Comparison of ENCODE assay signal across 23 mouse cellular contexts in the genomic region with DNA sequence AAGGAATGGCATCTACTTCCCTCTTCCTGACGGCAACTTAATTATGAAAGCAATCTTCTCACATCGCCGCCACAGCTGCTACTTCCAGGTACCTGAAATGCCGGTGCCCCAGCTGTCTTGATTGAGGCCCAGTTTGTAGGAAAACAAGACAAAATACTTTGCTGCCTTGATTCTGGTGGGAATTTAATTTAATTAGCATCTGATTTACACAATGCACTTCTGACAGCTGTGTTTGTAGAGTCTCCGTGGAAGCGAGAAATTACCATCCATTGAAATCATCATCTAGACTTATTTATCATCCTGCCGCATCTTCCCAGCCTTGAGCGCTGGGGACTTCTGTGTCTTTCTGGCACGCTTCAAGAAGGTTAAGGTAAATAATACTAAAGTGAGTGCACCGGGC. TPM values are rescaled to one million over a fixed set of nuclear protein-coding genes. Genes with fewer than 3 reads are reported as not detected.
A peak's percentile ranks its signal among the peaks of the same experiment; 100 is the strongest.
DNase-seq lines count a peak whose midpoint lies in the region; ATAC-seq and TF ChIP-seq lines count a peak whose summit lies in the region.
"Had no signal": no experiment of that assay in that cellular context is flagged by ENCODE, and none has a peak within 500 bp of the region (broad histone marks: within the 10 kb centered on the region; RNA-seq: fewer than 3 reads in every experiment).

No protein-coding gene starts in this region.

- intact Hi-C loops in left cerebral cortex, postnatal 10 days (cut with DNase I): no loop called here

- no peak overlapping the region for H3K4me3 ChIP-seq in forebrain, embryonic 13.5 days
- no peak overlapping the region for H3K4me3 ChIP-seq in forebrain, embryonic 12.5 days (replicated peaks)
- no peak overlapping the region for H3K4me3 ChIP-seq in neural tube, embryonic 11.5 days (ENCODE audit: low read depth, low read length)
- no peak overlapping the region for H3K4me3 ChIP-seq in hindbrain, embryonic 16.5 days (ENCODE audit: low read length)
- no peak overlapping the region for H3K4me3 ChIP-seq in midbrain, postnatal 0 days (ENCODE audit: low read depth, low read length)
- H3K4me3 ChIP-seq: erythroblast, embryonic 14.5 days; heart, adult 2 months; kidney, embryonic 15.5 days; limb, embryonic 13.5 days; liver, embryonic 13.5 days had no signal

- 0 out of 2 replicates have a peak overlapping the region, but pooled peaks have one; percentile 1 for H3K27ac ChIP-seq in forebrain, embryonic 13.5 days
- H3K27ac ChIP-seq in forebrain, embryonic 12.5 days: no peak overlapping the region
- no peak overlapping the region for H3K27ac ChIP-seq in neural tube, embryonic 11.5 days (ENCODE audit: low read depth, low read length)
- no peak overlapping the region for H3K27ac ChIP-seq in hindbrain, embryonic 16.5 days (ENCODE audit: low read depth, low read length)
- H3K27ac ChIP-seq in midbrain, postnatal 0 days (ENCODE audit: low read depth, low read length): no peak overlapping the region
- H3K27ac ChIP-seq: heart, adult 2 months; kidney, embryonic 15.5 days; limb, embryonic 13.5 days; liver, embryonic 13.5 days had no signal

- H3K4me2 ChIP-seq in forebrain, embryonic 13.5 days: no peak overlapping the region
- H3K4me2 ChIP-seq in forebrain, embryonic 12.5 days: no peak overlapping the region
- no peak overlapping the region for H3K4me2 ChIP-seq in neural tube, embryonic 11.5 days (ENCODE audit: low read depth)
- H3K4me2 ChIP-seq in hindbrain, embryonic 16.5 days (ENCODE audit: low read length): no peak overlapping the region
- no peak overlapping the region for H3K4me2 ChIP-seq in midbrain, postnatal 0 days (ENCODE audit: low read depth, low read length, poor library complexity, severe bottlenecking)
- H3K4me2 ChIP-seq: kidney, embryonic 15.5 days; limb, embryonic 13.5 days; liver, embryonic 13.5 days; lung, embryonic 14.5 days had no signal

- H3K4me1 ChIP-seq in forebrain, embryonic 13.5 days: peaks cover 3% of the 10 kb centered on the region; the same call in 1 of the 2 replicates
- H3K4me1 ChIP-seq in forebrain, embryonic 12.5 days: peaks cover 4% of the 10 kb centered on the region; the same call in 1 of the 2 replicates
- no peaks in the 10 kb centered on the region for H3K4me1 ChIP-seq in neural tube, embryonic 11.5 days (ENCODE audit: control insufficient read depth, insufficient read depth, low read length)
- H3K4me1 ChIP-seq in hindbrain, embryonic 16.5 days (ENCODE audit: control insufficient read depth, insufficient read depth, low read depth, low read length): no peaks in the 10 kb centered on the region
- no peaks in the 10 kb centered on the region for H3K4me1 ChIP-seq in midbrain, postnatal 0 days (ENCODE audit: insufficient read depth, low read length)

- no peaks in the 10 kb centered on the region for H3K36me3 ChIP-seq in forebrain, embryonic 13.5 days (ENCODE audit: poor library complexity, severe bottlenecking)
- no peaks in the 10 kb centered on the region for H3K36me3 ChIP-seq in forebrain, embryonic 12.5 days (replicated peaks)
- no peaks in the 10 kb centered on the region for H3K36me3 ChIP-seq in neural tube, embryonic 11.5 days (ENCODE audit: control insufficient read depth, insufficient read depth, low read length)
- H3K36me3 ChIP-seq in hindbrain, embryonic 16.5 days (ENCODE audit: control insufficient read depth, insufficient read depth, low read length): no peaks in the 10 kb centered on the region
- H3K36me3 ChIP-seq in midbrain, postnatal 0 days (ENCODE audit: insufficient read depth, low read length): no peaks in the 10 kb centered on the region
- H3K36me3 ChIP-seq: kidney, embryonic 15.5 days; limb, embryonic 13.5 days; liver, embryonic 13.5 days had no signal

- H3K9ac ChIP-seq in forebrain, embryonic 13.5 days: no peak overlapping the region
- H3K9ac ChIP-seq in forebrain, embryonic 12.5 days: no peak overlapping the region
- H3K9ac ChIP-seq in neural tube, embryonic 11.5 days (ENCODE audit: low read length): no peak overlapping the region
- H3K9ac ChIP-seq in hindbrain, embryonic 16.5 days (ENCODE audit: low read depth, low read length): no peak overlapping the region
- H3K9ac ChIP-seq in midbrain, postnatal 0 days (replicated peaks; ENCODE audit: low read length, poor library complexity, severe bottlenecking): no peak overlapping the region
- H3K9ac ChIP-seq: kidney, embryonic 15.5 days; limb, embryonic 13.5 days; liver, embryonic 13.5 days; lung, embryonic 14.5 days had no signal

- TF ChIP-seq CTCF in midbrain, postnatal 0 days (IDR thresholded peaks at IDR 0.05): no peak

- DNase-seq in neural tube, embryonic 11.5 days (ENCODE audit: low spot score): peak; percentile 28
- no peak for DNase-seq in neural tube, embryonic 10.5 days (ENCODE audit: extremely low spot score, low spot score)
- peak; percentile 33 for DNase-seq in midbrain, postnatal 0 days (ENCODE audit: low spot score)
- no peak for DNase-seq in left cerebral cortex, postnatal 10 days (ENCODE audit: extremely low spot score in 1 of 2, low spot score in 2 of 2)
- DNase-seq in embryo, embryonic 11 days: no peak
- DNase-seq: adrenal gland, postnatal 10 days; cerebellum, adult 11-12 months; cerebellum, postnatal 36 days; gastrocnemius, postnatal 14 days; heart, adult 2 months; liver, embryonic 13.5 days; lung, embryonic 14.5 days; lung, postnatal 36 days; right cerebral cortex, adult 18-20 months had no signal

- no peaks in the 10 kb centered on the region for H3K27me3 ChIP-seq in forebrain, embryonic 13.5 days
- H3K27me3 ChIP-seq in forebrain, embryonic 12.5 days: no peaks in the 10 kb centered on the region
- H3K27me3 ChIP-seq in neural tube, embryonic 11.5 days (ENCODE audit: control insufficient read depth, insufficient read depth, low read length): no peaks in the 10 kb centered on the region
- no peaks in the 10 kb centered on the region for H3K27me3 ChIP-seq in hindbrain, embryonic 16.5 days (replicated peaks; ENCODE audit: control insufficient read depth, insufficient read depth, low read length)
- H3K27me3 ChIP-seq in midbrain, postnatal 0 days (ENCODE audit: insufficient read depth, low read length): no peaks in the 10 kb centered on the region
- H3K27me3 ChIP-seq: kidney, embryonic 15.5 days; limb, embryonic 13.5 days; liver, embryonic 13.5 days had no signal

- ATAC-seq in forebrain, embryonic 13.5 days: no peak
- ATAC-seq in forebrain, embryonic 12.5 days (ENCODE audit: low FRiP score): no peak
- ATAC-seq in neural tube, embryonic 11.5 days (ENCODE audit: insufficient read depth, low FRiP score, low TSS enrichment): no peak
- 0 out of 2 replicates have a peak, but pooled peaks have one; percentile 34 for ATAC-seq in hindbrain, embryonic 16.5 days
- no peak for ATAC-seq in midbrain, postnatal 0 days (ENCODE audit: low FRiP score)
- ATAC-seq: activated CD4-positive, CD25-positive, alpha-beta regulatory T cell, adult 4 months; CD4-positive, CD25-positive, alpha-beta regulatory T cell, adult 4 months; intestine, embryonic 16.5 days had no signal

- 53% methylated on average over 10 of the region's 10 CpGs for WGBS in forebrain, embryonic 13.5 days
- 52% methylated on average over 10 of the region's 10 CpGs for WGBS in forebrain, embryonic 12.5 days
- 51% methylated on average over 10 of the region's 10 CpGs for WGBS in neural tube, embryonic 11.5 days
- 38% methylated on average over 10 of the region's 10 CpGs for WGBS in hindbrain, embryonic 16.5 days
- WGBS in midbrain, postnatal 0 days: 52% methylated on average over 10 of the region's 10 CpGs

- H3K9me3 ChIP-seq in forebrain, embryonic 13.5 days (replicated peaks): no peaks in the 10 kb centered on the region
- H3K9me3 ChIP-seq in forebrain, embryonic 12.5 days: no peaks in the 10 kb centered on the region
- H3K9me3 ChIP-seq in neural tube, embryonic 11.5 days (ENCODE audit: control insufficient read depth, low read length): no peaks in the 10 kb centered on the region
- no peaks in the 10 kb centered on the region for H3K9me3 ChIP-seq in hindbrain, embryonic 16.5 days (ENCODE audit: control insufficient read depth, low read length)
- H3K9me3 ChIP-seq in midbrain, postnatal 0 days (ENCODE audit: low read length): no peaks in the 10 kb centered on the region
- H3K9me3 ChIP-seq: kidney, embryonic 15.5 days; limb, embryonic 13.5 days; liver, embryonic 13.5 days had no signal

RNA-seq across cellular contexts. Expression of a gene that starts 31.3 kb away (rescaled TPM):
- 6.8 and 8.2 TPM in 2 replicates for polyA plus RNA-seq in forebrain, embryonic 13.5 days (2015; fragmentation: Nextera tagmentation; extraction: Ambion mirVana)
- polyA plus RNA-seq in forebrain, embryonic 12.5 days (2016; fragmentation: Nextera tagmentation; extraction: Ambion mirVana): 10.7 and 10.8 TPM in 2 replicates
- polyA plus RNA-seq in neural tube, embryonic 11.5 days (2014; fragmentation: Nextera tagmentation; extraction: Ambion mirVana): 11.7 and 12.6 TPM in 2 replicates
- 7.5 and 8.1 TPM in 2 replicates for polyA plus RNA-seq in hindbrain, embryonic 16.5 days (2015; fragmentation: Nextera tagmentation; extraction: Ambion mirVana)
- 12.3 and 14.1 TPM in 2 replicates for total RNA-seq in midbrain, postnatal 0 days (2014; rRNA removed)
- 7.6 TPM in 2 replicates for polyA plus RNA-seq in midbrain, postnatal 0 days (2015; fragmentation: Nextera tagmentation; extraction: Ambion mirVana)
- total RNA-seq in left cerebral cortex, postnatal 10 days (2021): 1 to 10 TPM; 3.8 to 3.9 TPM

RNA-seq across cellular contexts. Expression of a gene that starts 43.8 kb away (rescaled TPM):
- polyA plus RNA-seq in forebrain, embryonic 13.5 days (2015; fragmentation: Nextera tagmentation; extraction: Ambion mirVana): 47.3 and 49.5 TPM in 2 replicates
- 64.0 and 65.9 TPM in 2 replicates for polyA plus RNA-seq in forebrain, embryonic 12.5 days (2016; fragmentation: Nextera tagmentation; extraction: Ambion mirVana)
- polyA plus RNA-seq in neural tube, embryonic 11.5 days (2014; fragmentation: Nextera tagmentation; extraction: Ambion mirVana): 29.2 and 37.0 TPM in 2 replicates
- polyA plus RNA-seq in hindbrain, embryonic 16.5 days (2015; fragmentation: Nextera tagmentation; extraction: Ambion mirVana): 51.2 and 54.4 TPM in 2 replicates
- total RNA-seq in midbrain, postnatal 0 days (2014; rRNA removed): 64.5 TPM in 2 replicates
- polyA plus RNA-seq in midbrain, postnatal 0 days (2015; fragmentation: Nextera tagmentation; extraction: Ambion mirVana): 40.0 and 44.8 TPM in 2 replicates
- 10 to 100 TPM; 56.4 to 61.4 TPM for total RNA-seq in left cerebral cortex, postnatal 10 days (2021)

RNA-seq across cellular contexts. Expression of a gene that starts 44.5 kb away (rescaled TPM):
- 78.6 and 81.2 TPM in 2 replicates for polyA plus RNA-seq in forebrain, embryonic 13.5 days (2015; fragmentation: Nextera tagmentation; extraction: Ambion mirVana)
- 66.3 and 72.7 TPM in 2 replicates for polyA plus RNA-seq in forebrain, embryonic 12.5 days (2016; fragmentation: Nextera tagmentation; extraction: Ambion mirVana)
- polyA plus RNA-seq in neural tube, embryonic 11.5 days (2014; fragmentation: Nextera tagmentation; extraction: Ambion mirVana): 74.2 and 78.1 TPM in 2 replicates
- 98.7 and 103 TPM in 2 replicates for polyA plus RNA-seq in hindbrain, embryonic 16.5 days (2015; fragmentation: Nextera tagmentation; extraction: Ambion mirVana)
- 120 and 127 TPM in 2 replicates for total RNA-seq in midbrain, postnatal 0 days (2014; rRNA removed)
- 88.5 and 89.1 TPM in 2 replicates for polyA plus RNA-seq in midbrain, postnatal 0 days (2015; fragmentation: Nextera tagmentation; extraction: Ambion mirVana)
- 10 to 100 TPM; 62.3 to 64.8 TPM for total RNA-seq in left cerebral cortex, postnatal 10 days (2021)

Comparison
In these comparisons a context has a peak if more than half of its experiments do, and no peak if none do; other contexts are left out.
1. DNase-seq: peak in neural tube, embryonic 11.5 days (single experiment) and midbrain, postnatal 0 days (single experiment); none in neural tube, embryonic 10.5 days (single experiment), left cerebral cortex, postnatal 10 days (0 of 2) and embryo, embryonic 11 days (single experiment).